Mouse (Mus musculus): ENCODE results near the gene Nr5a1. TPM values are rescaled to one million over a fixed set of nuclear protein-coding genes. Genes with fewer than 3 reads are reported as not detected.

The Nr5a1 gene
- polyA plus RNA-seq, 1 experiment: not detected

DNA sequence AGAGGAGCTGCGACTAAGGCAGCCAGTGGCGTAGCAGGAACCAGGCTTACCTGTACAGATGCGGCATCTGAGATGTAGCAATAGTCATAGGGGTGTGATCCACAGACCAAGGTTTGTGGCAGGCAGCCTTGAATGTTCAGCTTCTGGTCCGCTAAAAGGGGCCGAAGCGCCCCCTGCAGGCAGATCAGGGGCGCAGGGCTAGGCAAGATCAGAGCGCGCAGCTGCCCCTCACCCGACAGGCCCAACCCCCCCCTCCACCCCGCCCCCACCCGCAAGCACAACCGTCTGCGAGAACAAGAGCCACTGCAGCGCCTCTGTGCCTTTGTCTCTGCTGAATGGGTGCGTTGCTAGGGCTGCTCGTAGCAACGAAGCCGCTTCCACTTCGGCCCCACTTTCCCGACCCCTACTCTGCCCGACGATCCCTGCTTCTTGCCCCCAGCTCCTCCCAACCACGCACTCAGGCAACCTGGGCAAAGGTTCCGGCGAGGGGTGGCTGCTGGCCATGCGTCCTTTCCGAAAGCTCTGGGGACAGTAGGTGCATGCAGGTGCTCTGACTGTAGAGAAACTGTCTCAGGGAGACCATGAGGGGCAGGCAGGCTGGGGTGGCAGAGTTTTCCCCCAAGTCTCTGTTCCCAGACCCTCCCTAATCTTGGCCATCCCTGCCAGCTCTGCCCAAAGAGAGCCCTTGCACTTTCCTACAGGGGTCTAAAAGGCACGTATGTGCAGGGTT lies 25.4 kb downstream of the Nr5a1 start:
- Histone ChIP-seq H3K9me3 (no peaks in the 10 kb centered on the region), H3K36me3 (replicated peaks; ENCODE audit: low read length) (no peaks in the 10 kb centered on the region), H3K4me3 (replicated peaks) (peak overlapping the region; percentile 67), H3K27me3 (replicated peaks) (peaks cover 98% of the 10 kb centered on the region), H3K4me1 (peaks cover 15% of the 10 kb centered on the region)
- TF ChIP-seq GATA1 (IDR thresholded peaks at IDR 0.05; ENCODE audit: borderline replicate concordance, low read length): no peak
- no peak for TF ChIP-seq FLI1 (IDR thresholded peaks at IDR 0.05; ENCODE audit: low read length)

DNA sequence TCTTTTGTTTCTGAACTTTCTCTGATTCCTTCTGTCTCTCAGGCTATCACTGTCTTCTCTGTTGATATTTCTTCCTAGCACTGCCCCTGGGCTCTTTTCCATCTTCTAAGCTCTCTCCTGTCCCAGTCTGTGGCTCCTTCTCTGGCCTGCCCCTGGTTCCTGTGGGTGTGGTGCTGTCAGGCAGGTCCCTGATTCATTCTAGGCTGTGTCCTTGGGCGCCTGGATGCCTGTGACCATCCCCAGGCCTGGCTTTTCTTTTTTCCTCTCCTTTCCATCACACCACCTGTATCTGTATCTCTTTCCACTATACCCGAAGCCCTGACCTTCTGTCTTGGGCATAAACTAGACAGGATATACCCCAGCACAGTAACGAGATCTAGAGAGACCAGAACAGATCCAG lies 28.6 kb downstream of the Nr5a1 start:
- H3K27me3 ChIP-seq (replicated peaks): peaks cover 95% of the 10 kb centered on the region
- TF ChIP-seq GATA1 (IDR thresholded peaks at IDR 0.05; ENCODE audit: borderline replicate concordance, low read length): no peak
- no peak for TF ChIP-seq FLI1 (IDR thresholded peaks at IDR 0.05; ENCODE audit: low read length)

DNA sequence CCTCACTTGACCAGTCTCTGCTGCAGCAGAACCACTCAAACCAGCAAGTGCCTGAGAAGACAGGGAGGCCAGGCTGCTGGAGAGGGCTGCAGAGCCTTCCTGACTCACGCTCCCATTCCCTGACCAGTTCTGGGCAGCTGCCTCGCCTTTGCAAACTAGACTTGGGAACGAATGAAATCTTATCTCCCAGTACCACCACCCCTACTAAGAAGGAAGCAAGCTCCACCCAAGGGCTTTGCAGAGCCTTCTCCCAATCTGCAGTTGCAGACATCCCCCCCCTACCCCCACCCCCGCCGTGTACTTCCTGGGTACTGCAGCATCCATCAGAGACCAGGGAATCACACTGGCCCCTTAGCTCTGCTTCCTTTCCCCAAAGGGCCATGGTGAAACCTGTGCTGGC lies 31.3 kb downstream of the Nr5a1 start:
- H3K27me3 ChIP-seq (replicated peaks): peaks cover 83% of the 10 kb centered on the region
- peaks cover 13% of the 10 kb centered on the region for H3K4me1 ChIP-seq
- H3K36me3 ChIP-seq (replicated peaks; ENCODE audit: low read length): no peaks in the 10 kb centered on the region
- no peaks in the 10 kb centered on the region for H3K9me3 ChIP-seq
- no peak overlapping the region for H3K4me3 ChIP-seq (replicated peaks)
- TF ChIP-seq GATA1 (IDR thresholded peaks at IDR 0.05; ENCODE audit: borderline replicate concordance, low read length) (no peak), FLI1 (IDR thresholded peaks at IDR 0.05; ENCODE audit: low read length) (no peak)

More for the DNA sequence above, 28.6 kb downstream of the Nr5a1 start:
- Histone ChIP-seq H3K9me3 (no peaks in the 10 kb centered on the region), H3K4me3 (replicated peaks) (no peak overlapping the region), H3K36me3 (replicated peaks; ENCODE audit: low read length) (no peaks in the 10 kb centered on the region), H3K4me1 (peaks cover 28% of the 10 kb centered on the region)

DNA sequence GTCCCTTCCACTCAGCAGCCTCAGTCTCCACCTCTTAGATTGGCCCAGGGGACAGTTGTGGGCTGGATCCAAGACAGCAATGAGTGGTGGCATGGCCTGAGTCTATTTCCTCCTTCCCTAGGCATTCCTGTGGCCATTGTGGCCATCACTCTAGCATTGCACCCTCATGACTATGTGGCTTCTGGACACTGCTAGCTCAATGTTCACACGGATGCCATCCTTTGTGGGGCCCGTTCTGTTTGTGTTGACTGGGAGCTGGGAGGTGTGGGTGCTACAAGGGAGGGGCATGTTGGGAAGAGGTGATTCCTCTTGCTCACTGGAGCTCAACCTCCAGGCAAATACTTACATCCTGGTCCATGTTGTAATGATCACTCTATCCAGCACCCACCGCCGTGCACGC lies 32.1 kb downstream of the Nr5a1 start:
- Histone ChIP-seq H3K27me3 (replicated peaks) (peaks cover 75% of the 10 kb centered on the region), H3K9me3 (no peaks in the 10 kb centered on the region), H3K4me3 (replicated peaks) (no peak overlapping the region), H3K36me3 (replicated peaks; ENCODE audit: low read length) (no peaks in the 10 kb centered on the region), H3K4me1 (peaks cover 13% of the 10 kb centered on the region)
- TF ChIP-seq GATA1 (IDR thresholded peaks at IDR 0.05; ENCODE audit: borderline replicate concordance, low read length) (no peak), FLI1 (IDR thresholded peaks at IDR 0.05; ENCODE audit: low read length) (no peak)

DNA sequence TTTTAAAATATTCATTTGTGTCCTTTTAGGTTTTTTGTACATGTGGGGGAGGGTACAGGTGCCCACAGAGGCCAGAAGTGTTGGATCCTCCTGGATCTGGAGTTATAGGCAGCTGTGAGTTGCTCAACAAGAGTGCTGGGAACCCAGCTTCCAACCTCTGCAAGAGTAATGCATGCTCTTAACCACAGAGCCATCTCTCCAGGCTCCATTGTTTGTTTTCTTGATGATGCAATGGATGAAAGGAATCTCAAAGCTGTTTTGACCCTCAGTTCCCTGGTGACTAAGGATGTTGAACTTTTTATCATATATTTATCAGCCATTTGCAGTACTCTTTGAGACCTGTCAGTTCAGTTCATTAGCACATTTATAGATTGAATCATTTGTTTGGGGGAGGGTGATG lies 35.4 kb downstream of the Nr5a1 start:
- no peak for TF ChIP-seq FLI1 (IDR thresholded peaks at IDR 0.05; ENCODE audit: low read length)
- no peak for TF ChIP-seq GATA1 (IDR thresholded peaks at IDR 0.05; ENCODE audit: borderline replicate concordance, low read length)
- Histone ChIP-seq H3K9me3 (no peaks in the 10 kb centered on the region), H3K36me3 (replicated peaks; ENCODE audit: low read length) (no peaks in the 10 kb centered on the region), H3K4me3 (replicated peaks) (no peak overlapping the region), H3K4me1 (peaks cover 13% of the 10 kb centered on the region), H3K27me3 (replicated peaks) (peaks cover 70% of the 10 kb centered on the region)

DNA sequence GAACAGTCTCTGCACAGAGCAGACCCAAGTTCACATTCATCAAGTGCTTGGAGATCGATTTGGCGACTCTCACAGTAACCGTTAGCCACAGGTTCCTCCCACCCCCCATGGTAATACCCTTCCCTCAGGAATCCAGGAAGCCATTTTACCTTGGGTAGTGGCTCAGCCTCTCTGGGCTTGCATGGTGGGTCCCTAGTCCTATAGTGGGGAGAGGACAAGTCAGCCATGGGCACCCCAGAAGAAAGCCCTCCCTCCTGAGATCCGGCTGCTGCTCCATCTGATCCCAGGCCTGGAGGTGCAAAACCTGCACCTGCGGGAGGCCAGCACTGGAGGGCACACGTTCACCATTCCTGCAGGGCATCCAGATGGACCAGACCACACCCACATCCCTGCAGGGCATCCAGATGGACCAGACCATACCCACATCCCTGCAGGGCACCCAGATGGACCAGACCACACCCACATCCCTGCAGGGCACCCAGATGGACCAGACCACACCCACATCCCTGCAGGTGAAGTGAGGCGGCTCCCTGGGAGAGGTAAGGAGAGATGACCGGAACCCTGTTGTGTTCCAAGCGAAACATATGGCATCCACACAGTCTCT lies 38.9 kb downstream of the Nr5a1 start:
- Histone ChIP-seq H3K4me1 (no peaks in the 10 kb centered on the region; the same call in 1 of the 2 replicates), H3K27me3 (replicated peaks) (peaks cover 70% of the 10 kb centered on the region), H3K4me3 (replicated peaks) (no peak overlapping the region), H3K36me3 (replicated peaks; ENCODE audit: low read length) (no peaks in the 10 kb centered on the region), H3K9me3 (no peaks in the 10 kb centered on the region)
- TF ChIP-seq GATA1 (IDR thresholded peaks at IDR 0.05; ENCODE audit: borderline replicate concordance, low read length) (no peak), FLI1 (IDR thresholded peaks at IDR 0.05; ENCODE audit: low read length) (no peak)

DNA sequence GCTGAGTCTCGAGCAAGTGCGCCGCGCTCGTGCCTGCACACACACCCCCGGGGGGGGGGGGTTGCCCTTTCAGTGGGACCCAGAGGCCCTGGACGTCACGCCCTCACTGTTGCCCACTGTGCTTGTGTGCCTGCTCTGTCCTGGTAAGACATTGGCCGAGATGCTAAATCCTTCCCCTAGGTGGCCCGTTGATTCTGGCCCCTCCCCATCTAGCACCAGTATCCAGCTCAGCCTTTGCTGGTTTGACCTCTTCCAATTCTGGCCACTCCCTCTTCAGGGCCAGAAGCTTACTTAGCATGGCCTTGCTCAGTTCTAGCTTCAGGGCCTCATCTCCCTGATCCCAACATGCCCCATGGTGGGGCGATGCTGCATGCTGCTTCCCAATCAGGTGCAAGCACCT lies 41.8 kb downstream of the Nr5a1 start:
- no peaks in the 10 kb centered on the region for H3K9me3 ChIP-seq
- H3K4me3 ChIP-seq (replicated peaks): no peak overlapping the region
- peaks cover 7% of the 10 kb centered on the region; the same call in 1 of the 2 replicates for H3K4me1 ChIP-seq
- H3K36me3 ChIP-seq (replicated peaks; ENCODE audit: low read length): no peaks in the 10 kb centered on the region
- peaks cover 84% of the 10 kb centered on the region for H3K27me3 ChIP-seq (replicated peaks)
- TF ChIP-seq FLI1 (IDR thresholded peaks at IDR 0.05; ENCODE audit: low read length) (no peak), GATA1 (IDR thresholded peaks at IDR 0.05; ENCODE audit: borderline replicate concordance, low read length) (no peak)

DNA sequence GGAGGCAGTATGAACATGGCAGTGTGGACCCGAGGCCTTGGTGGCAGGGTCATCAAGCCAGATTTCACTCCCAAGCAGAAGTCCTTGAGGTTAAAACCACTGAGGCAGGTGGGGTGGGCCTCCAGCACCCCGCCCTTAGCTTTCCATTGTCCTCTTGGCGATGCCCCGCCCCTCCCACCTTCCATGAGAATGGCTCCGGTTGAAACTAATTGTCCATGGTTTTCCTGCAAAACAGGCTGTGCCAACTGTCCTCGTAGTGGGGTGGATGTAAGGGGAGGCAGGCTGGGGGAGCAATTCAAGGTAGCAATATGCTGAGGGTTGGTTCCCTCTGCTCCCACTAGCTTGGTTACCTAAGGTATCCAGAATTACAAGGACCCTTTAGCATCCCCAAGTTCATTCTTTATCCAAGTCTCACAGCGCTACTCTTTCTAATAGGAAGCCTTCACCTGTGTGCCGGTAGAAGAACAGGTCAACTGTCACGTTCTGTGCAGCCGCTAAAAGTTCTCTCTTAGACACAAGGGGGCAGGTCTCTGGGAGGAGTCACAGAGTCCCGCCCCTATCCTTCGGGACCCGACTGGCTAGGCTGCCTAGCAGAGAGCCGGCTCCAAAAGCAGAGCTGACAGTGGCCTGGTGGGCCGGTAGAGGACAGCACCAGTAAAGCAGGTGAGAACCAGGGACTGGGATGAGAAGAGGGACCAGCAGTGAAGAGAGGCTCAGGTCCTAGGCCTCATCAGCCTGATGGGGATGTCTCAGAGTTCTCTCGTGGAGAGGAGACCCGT lies 45.4 kb downstream of the Nr5a1 start:
- H3K4me3 ChIP-seq (replicated peaks): peak overlapping the region; percentile 65
- H3K27me3 ChIP-seq (replicated peaks): peaks cover 75% of the 10 kb centered on the region

DNA sequence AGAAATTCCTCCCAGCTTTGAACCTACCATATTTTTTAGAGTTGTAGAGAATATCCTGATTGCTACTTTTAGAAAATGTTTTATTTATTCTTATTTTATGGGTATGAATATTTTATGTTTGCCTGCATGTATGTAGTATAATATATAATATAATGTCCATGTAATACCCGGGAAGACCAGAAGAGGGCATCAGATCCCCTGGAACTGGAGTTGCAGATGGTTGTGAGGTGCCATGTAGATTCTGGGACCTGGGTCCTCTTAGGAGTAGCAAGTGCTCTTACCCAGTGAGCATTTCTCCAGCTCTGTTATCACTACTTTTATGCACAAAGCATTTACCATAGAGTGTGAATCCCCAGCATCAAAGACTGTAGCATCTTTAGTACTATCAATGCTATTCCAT lies 52.9 kb downstream of the Nr5a1 start:
- H3K36me3 ChIP-seq (replicated peaks; ENCODE audit: low read length): no peaks in the 10 kb centered on the region
- peaks cover 41% of the 10 kb centered on the region for H3K4me1 ChIP-seq
- peaks cover 29% of the 10 kb centered on the region for H3K27me3 ChIP-seq (replicated peaks)
- TF ChIP-seq GATA1 (IDR thresholded peaks at IDR 0.05; ENCODE audit: borderline replicate concordance, low read length) (no peak), FLI1 (IDR thresholded peaks at IDR 0.05; ENCODE audit: low read length) (no peak)
- H3K9me3 ChIP-seq: no peaks in the 10 kb centered on the region
- H3K4me3 ChIP-seq (replicated peaks): no peak overlapping the region

More for the DNA sequence above, 45.4 kb downstream of the Nr5a1 start:
- TF ChIP-seq GATA1 (IDR thresholded peaks at IDR 0.05; ENCODE audit: borderline replicate concordance, low read length): no peak
- TF ChIP-seq FLI1 (IDR thresholded peaks at IDR 0.05; ENCODE audit: low read length): no peak
- Histone ChIP-seq H3K4me1 (peaks cover 7% of the 10 kb centered on the region; the same call in 1 of the 2 replicates), H3K36me3 (replicated peaks; ENCODE audit: low read length) (no peaks in the 10 kb centered on the region), H3K9me3 (no peaks in the 10 kb centered on the region)
